Mouse (Mus musculus): ENCODE results near the gene Bend4. TPM values are rescaled to one million over a fixed set of nuclear protein-coding genes. Genes with fewer than 3 reads are reported as not detected.
A peak's percentile ranks its signal among the peaks of the same experiment; 100 is the strongest.

Gene Bend4
- polyA plus RNA-seq (2011; ENCODE audit: insufficient read depth, insufficient read length, low replicate concordance, missing spikeins) = 0.47 and 1.00 TPM in 2 replicates

DNA sequence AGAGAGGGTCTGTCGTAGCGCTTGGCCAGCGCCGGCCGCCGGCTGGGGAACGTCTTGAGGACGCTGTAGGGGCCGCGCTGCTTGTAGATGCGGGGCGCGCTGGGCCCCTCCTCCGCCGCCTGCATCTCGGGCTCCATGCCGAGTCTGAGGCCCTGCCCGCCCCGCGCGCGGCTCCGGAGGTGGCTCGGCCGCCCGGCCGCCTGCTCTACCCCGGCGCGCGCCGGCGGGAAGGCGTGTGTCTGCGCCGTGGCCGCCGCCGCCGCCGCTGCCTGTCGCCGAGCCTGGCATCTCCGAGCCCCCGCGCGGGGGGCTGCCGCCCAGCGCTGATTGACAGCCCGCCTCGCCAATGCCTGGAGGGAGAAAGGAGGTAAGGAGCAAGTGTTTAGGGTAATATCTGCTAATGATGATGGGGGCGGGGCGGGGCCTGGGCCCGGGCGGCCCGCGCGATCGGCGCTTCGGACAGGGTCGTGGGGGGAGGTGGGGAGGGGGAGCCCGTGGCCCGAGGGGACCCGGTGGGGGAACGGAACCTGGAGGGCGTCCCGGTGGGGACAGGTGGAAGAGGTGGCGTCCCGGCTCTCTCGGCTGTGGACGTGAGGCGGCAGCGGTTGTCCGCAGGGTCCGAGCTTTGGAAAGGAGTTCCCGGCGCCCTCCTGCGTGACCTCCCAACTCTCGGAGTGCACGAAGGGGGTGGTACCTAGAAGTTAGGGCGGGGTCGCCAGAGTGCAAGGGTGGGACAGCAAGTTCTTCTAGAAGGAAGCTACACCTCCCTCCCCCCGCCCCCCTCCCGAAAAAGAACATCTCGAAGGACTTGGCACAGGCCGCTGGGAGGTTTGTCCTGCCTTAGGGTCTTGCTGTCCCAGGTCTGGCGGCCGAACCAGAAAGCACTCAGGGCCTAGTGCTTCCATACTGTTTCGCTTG is at the start of gene Bend4:
Gene Bend4 (minus strand): TSS at position 868 of the 918 bp plus-strand sequence.
- Histone ChIP-seq H3K27ac (ENCODE audit: control insufficient read depth, insufficient read depth, low read depth, low read length, poor library complexity) (peak within 1 kb of the TSS; percentile 51; the same call in 1 of the 2 replicates), H3K4me1 (ENCODE audit: control insufficient read depth, insufficient read depth, low read length) (no peaks in the 10 kb centered on the region), H3K4me3 (replicated peaks; ENCODE audit: control insufficient read depth, low read depth, low read length) (peak within 1 kb of the TSS; percentile 38)
- WGBS = 2% methylated on average over 88 of the region's 90 CpGs
- TF ChIP-seq CTCF (IDR thresholded peaks at IDR 0.05; ENCODE audit: control insufficient read depth, insufficient read depth, low read length) (no peak), POLR2A (IDR thresholded peaks at IDR 0.05; ENCODE audit: borderline replicate concordance, control insufficient read depth, low read depth, low read length) (no peak)

DNA sequence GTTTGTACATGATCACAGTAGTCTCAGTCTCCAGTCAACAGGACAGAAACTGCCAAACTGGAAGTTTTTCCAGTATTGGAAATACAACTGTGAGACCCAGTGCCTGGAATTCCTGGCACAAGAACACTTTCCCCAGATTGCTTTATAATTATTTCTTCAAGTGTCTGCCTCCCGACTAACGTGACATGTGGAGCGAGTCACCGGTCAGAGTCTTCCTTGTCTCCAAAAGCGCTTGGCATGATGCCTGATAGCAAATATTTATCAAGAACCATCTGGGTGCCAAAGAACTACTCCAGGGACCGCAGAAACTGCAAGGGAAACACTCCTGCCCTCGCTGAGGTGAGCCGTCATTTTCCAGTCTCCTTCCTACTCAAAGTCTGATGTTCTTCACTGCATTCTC is 45.6 kb upstream of the Bend4 start:
- Histone ChIP-seq H3K4me1 (ENCODE audit: control insufficient read depth, insufficient read depth, low read length) (no peaks in the 10 kb centered on the region), H3K27ac (ENCODE audit: control insufficient read depth, insufficient read depth, low read depth, low read length, poor library complexity) (no peak overlapping the region), H3K4me3 (replicated peaks; ENCODE audit: control insufficient read depth, low read depth, low read length) (no peak overlapping the region)
- 76% methylated on average over 8 of the region's 8 CpGs for WGBS
- TF ChIP-seq POLR2A (IDR thresholded peaks at IDR 0.05; ENCODE audit: borderline replicate concordance, control insufficient read depth, low read depth, low read length) = no peak
- no peak for TF ChIP-seq CTCF (IDR thresholded peaks at IDR 0.05; ENCODE audit: control insufficient read depth, insufficient read depth, low read length)

- TF ChIP-seq POLR2A (IDR thresholded peaks at IDR 0.05; ENCODE audit: borderline replicate concordance, control insufficient read depth, low read depth, low read length) (no peak), CTCF (IDR thresholded peaks at IDR 0.05; ENCODE audit: control insufficient read depth, insufficient read depth, low read length) (no peak)
- no peaks in the 10 kb centered on the region for H3K4me1 ChIP-seq (ENCODE audit: control insufficient read depth, insufficient read depth, low read length)
- 63% methylated on average over 5 of the region's 5 CpGs for WGBS
- no peak overlapping the region for H3K27ac ChIP-seq (ENCODE audit: control insufficient read depth, insufficient read depth, low read depth, low read length, poor library complexity)
- H3K4me3 ChIP-seq (replicated peaks; ENCODE audit: control insufficient read depth, low read depth, low read length) = no peak overlapping the region
Measured at GRCm38 (mm10) chr5:67473094-67473493, 45.0 kb upstream of the Bend4 start.

GRCm38 (mm10) chr5:67466866-67467530 is 38.9 kb upstream of the Bend4 start:
- no peak for TF ChIP-seq POLR2A (IDR thresholded peaks at IDR 0.05; ENCODE audit: borderline replicate concordance, control insufficient read depth, low read depth, low read length)
- TF ChIP-seq CTCF (IDR thresholded peaks at IDR 0.05; ENCODE audit: control insufficient read depth, insufficient read depth, low read length) = no peak
- no peaks in the 10 kb centered on the region for H3K4me1 ChIP-seq (ENCODE audit: control insufficient read depth, insufficient read depth, low read length)
- H3K4me3 ChIP-seq (replicated peaks; ENCODE audit: control insufficient read depth, low read depth, low read length) = no peak overlapping the region
- 82% methylated on average over 15 of the region's 15 CpGs for whole genome bisulfite sequencing
- no peak overlapping the region for H3K27ac ChIP-seq (ENCODE audit: control insufficient read depth, insufficient read depth, low read depth, low read length, poor library complexity)

GRCm38 (mm10) chr5:67464899-67465298 is 36.8 kb upstream of the Bend4 start:
- Histone ChIP-seq H3K4me1 (ENCODE audit: control insufficient read depth, insufficient read depth, low read length) (no peaks in the 10 kb centered on the region), H3K27ac (ENCODE audit: control insufficient read depth, insufficient read depth, low read depth, low read length, poor library complexity) (no peak overlapping the region), H3K4me3 (replicated peaks; ENCODE audit: control insufficient read depth, low read depth, low read length) (no peak overlapping the region)
- TF ChIP-seq CTCF (IDR thresholded peaks at IDR 0.05; ENCODE audit: control insufficient read depth, insufficient read depth, low read length) = no peak
- TF ChIP-seq POLR2A (IDR thresholded peaks at IDR 0.05; ENCODE audit: borderline replicate concordance, control insufficient read depth, low read depth, low read length) = no peak
- 72% methylated on average over 3 of the region's 3 CpGs for WGBS

DNA sequence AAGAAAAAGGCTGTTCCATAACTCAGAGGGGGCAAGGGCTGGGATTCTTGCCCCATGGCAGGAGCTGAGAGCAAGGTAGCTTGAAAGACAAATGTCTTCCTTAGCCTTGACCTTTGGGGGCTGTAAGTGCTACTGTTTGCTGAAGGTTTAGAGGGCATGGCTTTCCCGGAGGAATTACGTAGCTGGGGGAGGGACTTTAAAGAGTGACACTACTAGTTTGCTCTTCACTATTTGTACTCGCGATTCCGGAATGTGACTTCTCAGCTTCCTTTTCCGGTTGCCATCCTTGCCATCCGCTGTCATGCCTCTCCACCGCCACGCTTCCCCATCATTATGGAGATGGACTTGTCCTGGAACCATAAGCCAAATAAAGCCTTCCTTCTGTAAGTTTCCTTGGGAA is 35.5 kb upstream of the Bend4 start:
- H3K4me3 ChIP-seq (replicated peaks; ENCODE audit: control insufficient read depth, low read depth, low read length) = no peak overlapping the region
- 84% methylated on average over 9 of the region's 9 CpGs for WGBS
- H3K4me1 ChIP-seq (ENCODE audit: control insufficient read depth, insufficient read depth, low read length) = no peaks in the 10 kb centered on the region
- H3K27ac ChIP-seq (ENCODE audit: control insufficient read depth, insufficient read depth, low read depth, low read length, poor library complexity) = no peak overlapping the region
- TF ChIP-seq CTCF (IDR thresholded peaks at IDR 0.05; ENCODE audit: control insufficient read depth, insufficient read depth, low read length) (no peak), POLR2A (IDR thresholded peaks at IDR 0.05; ENCODE audit: borderline replicate concordance, control insufficient read depth, low read depth, low read length) (no peak)

- TF ChIP-seq CTCF (IDR thresholded peaks at IDR 0.05; ENCODE audit: control insufficient read depth, insufficient read depth, low read length) = no peak
- TF ChIP-seq POLR2A (IDR thresholded peaks at IDR 0.05; ENCODE audit: borderline replicate concordance, control insufficient read depth, low read depth, low read length) = no peak
- H3K27ac ChIP-seq (ENCODE audit: control insufficient read depth, insufficient read depth, low read depth, low read length, poor library complexity) = no peak overlapping the region
- 75% methylated on average over 4 of the region's 4 CpGs for WGBS
Measured at GRCm38 (mm10) chr5:67462331-67462730, 34.2 kb upstream of the Bend4 start.

GRCm38 (mm10) chr5:67456841-67457240 is 28.7 kb upstream of the Bend4 start:
- no peak overlapping the region for H3K4me3 ChIP-seq (replicated peaks; ENCODE audit: control insufficient read depth, low read depth, low read length)
- TF ChIP-seq POLR2A (IDR thresholded peaks at IDR 0.05; ENCODE audit: borderline replicate concordance, control insufficient read depth, low read depth, low read length) = no peak
- TF ChIP-seq CTCF (IDR thresholded peaks at IDR 0.05; ENCODE audit: control insufficient read depth, insufficient read depth, low read length) = no peak
- H3K4me1 ChIP-seq (ENCODE audit: control insufficient read depth, insufficient read depth, low read length) = no peaks in the 10 kb centered on the region
- WGBS = 65% methylated on average over 4 of the region's 4 CpGs
- H3K27ac ChIP-seq (ENCODE audit: control insufficient read depth, insufficient read depth, low read depth, low read length, poor library complexity) = no peak overlapping the region

More at GRCm38 (mm10) chr5:67462331-67462730, 34.2 kb upstream of the Bend4 start:
- no peak overlapping the region for H3K4me3 ChIP-seq (replicated peaks; ENCODE audit: control insufficient read depth, low read depth, low read length)
- no peaks in the 10 kb centered on the region for H3K4me1 ChIP-seq (ENCODE audit: control insufficient read depth, insufficient read depth, low read length)

All from bone marrow, adult 2 months (tissue).